Mouse (Mus musculus): ENCODE measurements at regions not wholly inside any gene's neighbourhood (a gene's known extent, or its start where the extent isn't known, plus 50 kb on each side); places are given as distances from the start of the nearest gene placed in this dataset.
A peak's percentile ranks its signal among the peaks of the same experiment; 100 is the strongest.

- no peak for DNase-seq
Observed at GRCm38 (mm10) chr1:57188796-57189319, 188.6 kb upstream of the 1700066M21Rik start.

- no peak for DNase-seq
Observed at GRCm38 (mm10) chr1:57201274-57201673, 176.1 kb upstream of the 1700066M21Rik start.

GRCm38 (mm10) chr1:57204331-57204730, 173.1 kb upstream of the 1700066M21Rik start:
- DNase-seq: no peak

GRCm38 (mm10) chr1:57205198-57205987, 172.0 kb upstream of the 1700066M21Rik start:
- DNase-seq: peak; percentile 29

GRCm38 (mm10) chr1:57206496-57206895, 170.9 kb upstream of the 1700066M21Rik start:
- DNase-seq: no peak

- DNase-seq: no peak
Observed at GRCm38 (mm10) chr1:57206944-57207343, 170.5 kb upstream of the 1700066M21Rik start.

- DNase-seq: no peak
Observed at GRCm38 (mm10) chr1:57208415-57208814, 169.0 kb upstream of the 1700066M21Rik start.

GRCm38 (mm10) chr1:57209281-57209680, 168.1 kb upstream of the 1700066M21Rik start:
- DNase-seq: no peak

GRCm38 (mm10) chr1:57211046-57211445, 166.4 kb upstream of the 1700066M21Rik start:
- no peak for DNase-seq

- DNase-seq: no peak
Observed at GRCm38 (mm10) chr1:57213428-57213874, 164.0 kb upstream of the 1700066M21Rik start.

GRCm38 (mm10) chr1:57214266-57214665, 163.2 kb upstream of the 1700066M21Rik start:
- no peak for DNase-seq

- no peak for DNase-seq
Observed at GRCm38 (mm10) chr1:57217656-57218055, 159.8 kb upstream of the 1700066M21Rik start.

GRCm38 (mm10) chr1:57218127-57218526, 159.3 kb upstream of the 1700066M21Rik start:
- DNase-seq: no peak

- no peak for DNase-seq
Observed at GRCm38 (mm10) chr1:57218616-57219015, 158.8 kb upstream of the 1700066M21Rik start.

- DNase-seq: no peak
Observed at GRCm38 (mm10) chr1:57224425-57225104, 152.9 kb upstream of the 1700066M21Rik start.

- no peak for DNase-seq
Observed at GRCm38 (mm10) chr1:57243607-57244408, 133.6 kb upstream of the 1700066M21Rik start.

- DNase-seq: no peak
Observed at GRCm38 (mm10) chr1:57259626-57260025, 117.8 kb upstream of the 1700066M21Rik start.

GRCm38 (mm10) chr1:57265012-57265760, 112.2 kb upstream of the 1700066M21Rik start:
- DNase-seq: no peak

- no peak for DNase-seq
Observed at GRCm38 (mm10) chr1:57266695-57267094, 110.7 kb upstream of the 1700066M21Rik start.

GRCm38 (mm10) chr1:57267851-57268250, 109.6 kb upstream of the 1700066M21Rik start:
- DNase-seq: no peak

GRCm38 (mm10) chr1:57269679-57270354, 107.6 kb upstream of the 1700066M21Rik start:
- DNase-seq: peak; percentile 16

GRCm38 (mm10) chr1:57272593-57272992, 104.8 kb upstream of the 1700066M21Rik start:
- no peak for DNase-seq

All from kidney, adult 11 months (tissue).